Mouse (Mus musculus): ENCODE measurements around the gene Actr2.
A peak's percentile ranks its signal among the peaks of the same experiment; 100 is the strongest.
"Not testable (repeated sequence)": the region's sequence is repeated elsewhere in the genome, so short reads cannot be mapped to it uniquely, and the experiment has no call there.

Gene Actr2

GRCm38 (mm10) chr11:20052814-20053536 is 59.7 kb downstream of the Actr2 start:
- DNase-seq (ENCODE audit: low spot score in 2 of 2) = no peak

GRCm38 (mm10) chr11:20045586-20045985 is 67.1 kb downstream of the Actr2 start:
- DNase-seq (ENCODE audit: low spot score in 2 of 2) = no peak

GRCm38 (mm10) chr11:20043256-20043655 is 69.5 kb downstream of the Actr2 start:
- DNase-seq (ENCODE audit: low spot score in 2 of 2) = no peak

DNA sequence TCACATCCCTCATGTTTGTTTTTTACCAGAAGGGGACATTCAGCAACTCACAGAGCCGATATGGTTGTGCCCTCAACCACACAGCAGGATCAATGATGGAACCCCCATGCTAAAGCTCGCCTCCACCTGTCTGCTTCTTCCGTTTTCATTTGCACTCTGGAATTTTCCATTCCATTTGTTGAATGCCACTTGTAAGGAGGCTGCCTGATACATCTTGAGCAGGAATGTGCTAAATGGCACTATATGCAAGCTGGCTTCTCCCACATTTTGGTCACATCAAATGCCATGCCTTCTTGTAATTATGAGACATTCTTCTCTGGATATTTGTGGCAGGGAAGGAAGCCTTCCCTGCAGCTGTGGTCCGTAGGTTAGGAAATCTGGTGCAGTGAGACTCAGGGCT is 70.6 kb downstream of the Actr2 start:
- DNase-seq (ENCODE audit: low spot score in 2 of 2) = no peak

- DNase-seq (ENCODE audit: low spot score in 2 of 2) = no peak
These were observed 71.4 kb downstream of the Actr2 start for GRCm38 (mm10) chr11:20041164-20041920.

- peak in 1 of 2 experiments; percentile 19 for DNase-seq (ENCODE audit: low spot score in 2 of 2)
These were observed 74.0 kb downstream of the Actr2 start for GRCm38 (mm10) chr11:20038723-20039122.

DNA sequence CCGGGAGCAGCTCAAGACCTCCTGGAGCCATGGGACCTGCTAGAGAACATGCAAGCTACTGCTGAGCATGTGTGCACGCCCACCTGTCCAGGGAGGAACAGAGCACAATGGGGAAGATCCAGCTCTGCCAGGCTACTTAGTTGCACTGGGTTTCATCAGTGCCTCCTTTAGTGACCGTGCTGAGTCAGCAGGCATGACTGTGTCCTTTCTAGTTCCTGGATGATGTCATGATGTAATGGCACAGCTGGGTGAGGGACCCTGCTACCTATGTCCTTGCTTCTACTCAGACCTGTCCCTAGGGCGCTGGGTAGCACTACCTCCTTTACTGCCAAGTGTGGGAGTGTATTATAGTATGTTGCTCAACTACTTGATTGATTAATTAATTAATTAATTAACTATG is 75.0 kb downstream of the Actr2 start:
- DNase-seq (ENCODE audit: low spot score in 2 of 2) = no peak

DNA sequence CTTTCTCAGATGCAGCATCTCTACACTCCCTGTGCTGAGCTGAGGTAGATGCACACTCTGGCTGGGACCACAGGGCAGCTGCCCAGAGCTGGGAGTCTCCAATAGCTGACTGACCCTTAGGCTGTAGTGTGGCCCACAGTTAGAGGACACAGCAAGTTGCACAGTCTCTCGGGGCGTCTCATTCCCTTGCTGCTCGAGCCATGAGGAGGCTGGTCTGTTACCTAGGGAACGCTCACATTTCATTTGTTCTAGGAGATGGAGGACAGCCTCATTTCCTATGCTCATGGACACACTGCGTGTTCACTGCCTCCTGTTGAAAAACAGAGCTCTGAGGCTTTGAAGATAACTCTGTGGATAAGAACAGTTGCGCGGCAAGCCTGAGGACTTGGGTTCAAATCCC is 76.7 kb downstream of the Actr2 start:
- no peak for DNase-seq (ENCODE audit: low spot score in 2 of 2)

GRCm38 (mm10) chr11:20035343-20035928 is 77.3 kb downstream of the Actr2 start:
- DNase-seq (ENCODE audit: low spot score in 2 of 2) = no peak

- no peak for DNase-seq (ENCODE audit: low spot score in 2 of 2)
These were observed 78.3 kb downstream of the Actr2 start for GRCm38 (mm10) chr11:20034337-20034947.

GRCm38 (mm10) chr11:20033541-20034160 is 79.1 kb downstream of the Actr2 start:
- DNase-seq (ENCODE audit: low spot score in 2 of 2) = no peak

DNA sequence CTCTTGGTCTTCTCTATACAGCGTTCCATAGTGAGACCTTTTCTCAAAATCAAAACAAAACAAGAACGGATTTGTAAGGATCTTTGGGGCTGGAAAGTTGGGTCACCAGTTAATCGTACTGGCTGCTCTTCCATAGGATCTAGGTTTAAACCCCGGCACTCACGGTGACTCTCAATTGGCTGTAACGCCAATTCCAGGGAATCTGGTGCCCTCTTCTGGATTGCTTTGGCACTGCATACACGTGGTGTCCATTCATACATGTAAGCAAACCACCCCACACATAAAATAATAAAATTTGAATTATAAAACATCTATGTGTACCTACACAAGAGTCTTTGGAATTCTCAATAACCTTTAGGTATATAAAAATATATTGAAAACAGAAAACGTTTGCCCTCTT is 81.2 kb downstream of the Actr2 start:
- DNase-seq (ENCODE audit: low spot score in 2 of 2) = peak in 1 of 2 experiments; percentile 36

- DNase-seq (ENCODE audit: low spot score in 2 of 2) = not testable (repeated sequence)
These were observed 81.7 kb downstream of the Actr2 start for GRCm38 (mm10) chr11:20030973-20031372.

- no peak for DNase-seq (ENCODE audit: low spot score in 2 of 2)
These were observed 83.7 kb downstream of the Actr2 start for GRCm38 (mm10) chr11:20029014-20029413.

DNA sequence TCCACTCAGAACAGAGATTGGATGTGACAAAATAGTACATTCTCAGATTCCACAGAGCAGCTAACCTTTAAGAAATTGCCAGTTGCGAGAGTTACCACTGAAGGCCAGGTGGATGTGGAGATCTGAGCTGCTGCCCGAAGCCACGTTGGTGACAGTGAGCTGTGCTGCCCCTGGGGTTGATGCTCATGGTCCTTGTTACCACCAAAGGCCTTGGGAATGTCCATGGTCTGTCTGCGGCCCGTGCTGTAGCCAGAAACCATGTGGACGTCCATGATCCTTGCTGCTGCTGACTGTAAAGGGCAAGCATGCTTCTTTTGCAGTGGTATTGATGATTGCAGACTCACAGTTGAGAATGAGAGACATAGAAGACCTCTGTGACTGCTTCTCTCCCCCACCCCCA is 84.3 kb downstream of the Actr2 start:
- no peak for DNase-seq (ENCODE audit: low spot score in 2 of 2)

- DNase-seq (ENCODE audit: low spot score in 2 of 2) = no peak
These were observed 85.0 kb downstream of the Actr2 start for GRCm38 (mm10) chr11:20027719-20028118.

DNA sequence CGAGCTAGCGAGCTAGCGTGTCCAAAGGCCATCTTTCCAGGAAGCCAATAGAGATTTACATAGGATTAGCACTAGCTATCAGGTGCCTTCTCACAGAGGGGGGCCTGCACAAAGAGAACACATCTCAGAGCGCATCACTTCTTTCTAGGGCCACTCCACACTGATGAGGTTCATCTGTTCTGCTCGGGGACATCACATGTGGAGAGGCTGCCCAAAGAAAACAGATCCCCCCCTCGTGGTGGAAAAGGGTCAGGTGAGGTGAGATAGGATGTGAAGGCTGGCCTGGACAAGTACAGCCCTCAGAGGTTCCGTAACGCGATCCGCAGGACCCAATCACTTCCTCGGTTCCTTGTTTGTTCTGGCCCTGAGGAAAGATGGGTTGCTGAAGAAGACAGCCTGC is 86.8 kb downstream of the Actr2 start:
- DNase-seq (ENCODE audit: low spot score in 2 of 2) = no peak

- no peak for DNase-seq (ENCODE audit: low spot score in 2 of 2)
These were observed 89.7 kb downstream of the Actr2 start for GRCm38 (mm10) chr11:20022911-20023482.

- DNase-seq (ENCODE audit: low spot score in 2 of 2) = no peak
These were observed 90.3 kb downstream of the Actr2 start for GRCm38 (mm10) chr11:20022462-20022861.

DNA sequence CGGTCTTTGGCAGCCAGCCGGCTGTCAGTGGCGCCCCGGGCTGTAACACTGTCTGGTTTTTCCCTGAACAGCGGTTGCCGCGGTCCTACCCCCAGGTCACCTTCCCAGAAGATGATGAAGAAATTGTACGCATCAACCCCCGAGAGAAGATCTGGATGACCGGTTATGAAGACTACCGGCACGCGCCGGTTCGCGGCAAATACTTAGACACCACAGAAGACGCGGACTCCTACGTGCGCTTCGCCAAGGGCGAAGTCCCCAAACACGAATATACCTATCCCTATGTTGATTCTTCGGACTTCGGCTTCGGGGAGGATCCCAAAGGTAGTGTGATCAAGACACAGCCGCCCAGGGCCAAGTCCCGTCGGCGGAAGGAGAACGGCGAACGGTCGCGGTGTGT is 92.0 kb downstream of the Actr2 start:
- no peak for DNase-seq (ENCODE audit: low spot score in 2 of 2)

- DNase-seq (ENCODE audit: low spot score in 2 of 2) = no peak
These were observed 93.8 kb downstream of the Actr2 start for GRCm38 (mm10) chr11:20018905-20019304.

- no peak for DNase-seq (ENCODE audit: low spot score in 2 of 2)
These were observed 94.8 kb downstream of the Actr2 start for GRCm38 (mm10) chr11:20017937-20018336.

Data from cerebellum, postnatal 4 days (tissue).